Mouse (Mus musculus) heart, postnatal 0 days (tissue): ENCODE data around the gene Creb5. TPM values are rescaled to one million over a fixed set of nuclear protein-coding genes. Genes with fewer than 3 reads are reported as not detected.

Experiments used
- ATAC-seq: fragments of 200-750 bp; cut with Nextera tagmentation; 2 replicates; pipeline ENCODE4 v1.8.0; 2017; ENCODE audit warnings: low read depth, moderate number of reproducible peaks, moderate library complexity; ENCODE audit not compliant: insufficient read depth
- DNase-seq: peaks from one replicate; pipeline ENCODE4 v3.0.0-alpha.2; 2016; ENCODE audit warnings: low spot score
- H3K27ac ChIP-seq: fragments of 300-500 bp; sonication (generic); 2 replicates; pipeline ENCODE4 v1.5.1; 2014; ENCODE audit warnings: low read depth, mild to moderate bottlenecking
- H3K27me3 ChIP-seq: fragments of 300-500 bp; sonication (generic); 2 replicates; pipeline ENCODE4 v1.6.1; 2014; ENCODE audit warnings: low read length, mixed read lengths; ENCODE audit not compliant: control insufficient read depth, insufficient read depth
- H3K36me3 ChIP-seq: fragments of 300-500 bp; sonication (generic); replicated peaks from 2 replicates; pipeline ENCODE4 v1.6.1; 2014; ENCODE audit warnings: low read length, mixed read lengths; ENCODE audit not compliant: control insufficient read depth, insufficient read depth
- H3K4me1 ChIP-seq: fragments of 300-500 bp; sonication (generic); 2 replicates; pipeline ENCODE4 v1.6.1; 2014; ENCODE audit warnings: antibody characterized with exemption; ENCODE audit not compliant: control insufficient read depth, insufficient read depth
- H3K4me2 ChIP-seq: fragments of 300-500 bp; sonication (generic); 2 replicates; pipeline ENCODE4 v1.6.1; 2014; ENCODE audit warnings: low read depth, mild to moderate bottlenecking, low read length, moderate library complexity
- H3K4me3 ChIP-seq: fragments of 300-500 bp; sonication (generic); 2 replicates; pipeline ENCODE4 v1.5.1; 2014; ENCODE audit warnings: low read depth, low read length
- H3K9ac ChIP-seq: fragments of 300-500 bp; sonication (generic); replicated peaks from 2 replicates; pipeline ENCODE4 v1.6.1; 2014; ENCODE audit warnings: low read depth, low read length, mixed read lengths
- H3K9me3 ChIP-seq: fragments of 300-500 bp; sonication (generic); replicated peaks from 2 replicates; pipeline ENCODE4 v1.6.1; 2016; ENCODE audit warnings: low read length; ENCODE audit not compliant: control insufficient read depth
- CTCF ChIP-seq: IDR thresholded peaks from 2 replicates; pipeline ENCODE4 v1.5.1; 2016; ENCODE audit warnings: antibody characterized with exemption, control low read depth, low read depth
- EP300 ChIP-seq: IDR thresholded peaks from 2 replicates; pipeline ENCODE4 v1.6.1; 2016; ENCODE audit warnings: antibody characterized with exemption, low read depth
- WGBS: fragments of 180-500 bp; shearing (Covaris S2); extraction: QIAGEN DNeasy Blood & Tissue Kit; methylation state at CpG from one replicate; pipeline ENCODE4 v1.1.7; 2014; 5-methylcytosine and 5-hydroxymethylcytosine counted together
- polyA plus RNA-seq: library from polyadenylated mRNA; unstranded; fragments of >200 nt; fragmentation: Nextera tagmentation; extraction: Ambion mirVana; gene quantifications from 2 replicates; pipeline ENCODE4 v1.2.1, GENCODE M21; 2015
- total RNA-seq: library from RNA; depleted of rRNA; stranded (reverse); fragments of >200 nt; gene quantifications from 2 replicates; pipeline ENCODE4 v1.2.3, GENCODE M21; 2014; ENCODE audit warnings: low replicate concordance

The Creb5 gene
- total and polyA plus RNA-seq, 2 experiments from 2014 or later: 13.5 to 17.8 TPM

- no peaks in the 10 kb centered on the region for H3K9me3 ChIP-seq
- WGBS: 83% methylated on average over 5 of the region's 5 CpGs
- no peak overlapping the region for H3K4me2 ChIP-seq
- H3K4me3 ChIP-seq: no peak overlapping the region
- H3K9ac ChIP-seq: no peak overlapping the region
- H3K27me3 ChIP-seq: no peaks in the 10 kb centered on the region
- no peak overlapping the region for H3K27ac ChIP-seq
- peaks cover 4% of the 10 kb centered on the region; the same call in 1 of the 2 replicates for H3K36me3 ChIP-seq
- TF ChIP-seq EP300 (no peak), CTCF (no peak)
- ATAC-seq: no peak
- H3K4me1 ChIP-seq: peaks cover 6% of the 10 kb centered on the region; the same call in 1 of the 2 replicates
- DNase-seq: no peak
These were observed 305.2 kb downstream of the Creb5 start for GRCm38 (mm10) chr6:53592230-53592629.

GRCm38 (mm10) chr6:53593603-53594002 is 306.5 kb downstream of the Creb5 start:
- H3K4me2 ChIP-seq: no peak overlapping the region
- no peak overlapping the region for H3K4me3 ChIP-seq
- no peak overlapping the region for H3K9ac ChIP-seq
- DNase-seq (no peak), ATAC-seq (no peak)
- no peaks in the 10 kb centered on the region for H3K27me3 ChIP-seq
- H3K4me1 ChIP-seq: peaks cover 6% of the 10 kb centered on the region; the same call in 1 of the 2 replicates
- peaks cover 4% of the 10 kb centered on the region; the same call in 1 of the 2 replicates for H3K36me3 ChIP-seq
- H3K27ac ChIP-seq: no peak overlapping the region
- H3K9me3 ChIP-seq: no peaks in the 10 kb centered on the region
- no peak for TF ChIP-seq EP300
- no peak for TF ChIP-seq CTCF
- 40% methylated on average over 4 of the region's 4 CpGs for WGBS

DNA sequence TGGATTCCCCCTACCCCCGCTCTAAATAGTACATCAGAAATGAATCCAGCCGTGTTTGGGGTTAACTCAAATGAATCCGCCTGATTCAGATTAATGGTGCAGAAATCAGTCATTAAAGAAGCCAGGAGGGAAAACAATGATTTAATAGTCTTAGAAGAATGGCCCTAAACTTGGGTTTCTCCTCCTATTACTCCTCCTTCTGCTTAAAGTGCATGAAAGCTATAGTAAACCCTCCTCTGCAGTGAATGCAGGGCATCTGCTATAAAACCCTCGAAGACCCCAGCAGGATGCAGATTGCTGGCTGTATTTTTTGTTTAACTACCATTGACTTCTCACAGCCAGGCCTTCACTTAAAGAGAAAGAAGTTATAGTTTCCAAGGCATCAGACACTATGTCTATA is 307.2 kb downstream of the Creb5 start:
- ATAC-seq (no peak), DNase-seq (no peak)
- TF ChIP-seq EP300: no peak
- TF ChIP-seq CTCF: no peak
- Histone ChIP-seq H3K27ac (no peak overlapping the region), H3K4me2 (no peak overlapping the region), H3K36me3 (peaks cover 4% of the 10 kb centered on the region; the same call in 1 of the 2 replicates), H3K9me3 (no peaks in the 10 kb centered on the region), H3K4me1 (peaks cover 6% of the 10 kb centered on the region; the same call in 1 of the 2 replicates), H3K9ac (no peak overlapping the region), H3K4me3 (no peak overlapping the region), H3K27me3 (no peaks in the 10 kb centered on the region)
- 94% methylated on average over 4 of the region's 4 CpGs for WGBS

DNA sequence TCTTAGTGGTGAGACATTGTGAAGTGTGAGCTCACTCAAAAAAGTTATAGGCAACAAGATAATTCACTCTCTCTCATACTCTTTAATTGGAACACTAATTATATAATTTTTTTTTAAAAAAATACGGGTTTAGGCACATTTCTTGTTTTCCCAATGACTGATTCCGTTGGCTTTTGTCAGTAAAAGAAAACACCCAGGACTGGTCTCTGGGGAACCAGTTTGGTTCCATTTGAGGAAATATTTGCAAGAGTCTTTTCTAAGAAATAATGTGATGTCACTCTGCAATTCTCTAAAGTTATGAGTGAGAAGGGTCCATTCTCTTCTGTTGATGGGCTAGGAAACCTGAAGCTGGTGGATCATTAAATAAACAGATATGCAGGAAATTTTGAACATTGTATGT is 309.3 kb downstream of the Creb5 start:
- Histone ChIP-seq H3K4me3 (no peak overlapping the region), H3K9ac (no peak overlapping the region), H3K4me2 (no peak overlapping the region), H3K36me3 (no peaks in the 10 kb centered on the region), H3K9me3 (no peaks in the 10 kb centered on the region), H3K4me1 (peaks cover 6% of the 10 kb centered on the region; the same call in 1 of the 2 replicates), H3K27ac (no peak overlapping the region), H3K27me3 (no peaks in the 10 kb centered on the region)
- 58% methylated on average over 2 of the region's 2 CpGs for WGBS
- ATAC-seq (no peak), DNase-seq (no peak)
- TF ChIP-seq EP300: no peak
- no peak for TF ChIP-seq CTCF

DNA sequence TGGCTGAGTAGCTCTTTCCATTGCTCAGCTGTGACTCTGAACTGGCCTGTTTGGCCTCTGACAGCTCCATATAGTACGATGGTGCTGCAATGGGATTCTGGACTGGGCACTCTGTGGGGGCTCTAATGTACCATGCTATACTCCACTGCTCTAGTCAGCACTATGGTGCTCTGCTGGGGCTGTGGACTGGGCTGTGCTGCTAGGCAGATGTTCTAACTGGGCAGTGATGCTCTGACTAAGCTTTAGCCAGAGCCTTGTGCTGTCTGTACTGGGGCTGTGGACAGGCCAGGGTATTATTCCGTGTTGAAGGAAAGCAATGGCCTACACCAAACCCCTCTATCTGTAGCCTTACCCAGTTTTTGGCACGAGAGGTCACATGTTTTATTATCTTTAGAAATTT is 316.0 kb downstream of the Creb5 start:
- Histone ChIP-seq H3K27me3 (no peaks in the 10 kb centered on the region), H3K9ac (no peak overlapping the region), H3K36me3 (peaks cover 6% of the 10 kb centered on the region; the same call in 1 of the 2 replicates), H3K4me2 (no peak overlapping the region), H3K4me1 (peaks cover 24% of the 10 kb centered on the region), H3K4me3 (no peak overlapping the region), H3K27ac (no peak overlapping the region), H3K9me3 (no peaks in the 10 kb centered on the region)
- WGBS: 77% methylated on average over 3 of the region's 3 CpGs
- TF ChIP-seq CTCF: no peak
- TF ChIP-seq EP300: no peak
- no peak for DNase-seq
- no peak for ATAC-seq

GRCm38 (mm10) chr6:53603695-53604094 is 316.6 kb downstream of the Creb5 start:
- H3K4me1 ChIP-seq: peaks cover 24% of the 10 kb centered on the region
- no peaks in the 10 kb centered on the region for H3K9me3 ChIP-seq
- ATAC-seq: no peak
- peaks cover 6% of the 10 kb centered on the region; the same call in 1 of the 2 replicates for H3K36me3 ChIP-seq
- no peak overlapping the region for H3K4me3 ChIP-seq
- no peak overlapping the region for H3K27ac ChIP-seq
- TF ChIP-seq CTCF: no peak
- no peak for TF ChIP-seq EP300
- no peaks in the 10 kb centered on the region for H3K27me3 ChIP-seq
- no peak overlapping the region for H3K9ac ChIP-seq
- no peak overlapping the region for H3K4me2 ChIP-seq
- WGBS: 64% methylated on average over 5 of the region's 5 CpGs
- no peak for DNase-seq
